Comparison of ENCODE assay signal across 17 mouse cellular contexts in genomic region chr2:10250441-10250840, GRCm38 (mm10).
DNase-seq lines count a peak whose midpoint lies in the region; ATAC-seq and TF ChIP-seq lines count a peak whose summit lies in the region.
"Had no signal": no experiment of that assay in that cellular context is flagged by ENCODE, and none has a peak within 500 bp of the region (broad histone marks: within the 10 kb centered on the region; RNA-seq: fewer than 3 reads in every experiment).

No protein-coding gene starts in this region.

- peak; percentile 31; the same call in 1 of the 2 replicates for ATAC-seq in frontal cortex, adult (ENCODE audit: low TSS enrichment)
- ATAC-seq: forebrain, embryonic 14.5 days had no signal

- DNase-seq in frontal cortex, postnatal 14 days (ENCODE audit: low spot score in 2 of 2): no peak
- peak; percentile 14 for DNase-seq in urinary bladder, postnatal 25 days (ENCODE audit: low spot score)
- DNase-seq in urinary bladder, adult 2 months (ENCODE audit: low spot score): no peak
- peak; percentile 70 for DNase-seq in gastrocnemius, postnatal 14 days
- peak; percentile 81 for DNase-seq in skeletal muscle tissue, adult 2 months (ENCODE audit: low read depth, low spot score)
- no peak for DNase-seq in embryo, embryonic 10 days (ENCODE audit: low spot score)
- no peak for DNase-seq in left cerebral cortex, adult 2 months (ENCODE audit: extremely low spot score in 1 of 2, low spot score in 2 of 2)
- DNase-seq: cerebellum, postnatal 36 days; left cerebral cortex, postnatal 4 days; spleen, adult 18-20 months had no signal

- H3K27ac ChIP-seq in left cerebral cortex, adult 2 months: no peak overlapping the region
- H3K27ac ChIP-seq: embryonic facial prominence, embryonic 13.5 days; heart, embryonic 15.5 days; kidney, embryonic 15.5 days; liver, embryonic 15.5 days had no signal

- TF ChIP-seq CTCF in left cerebral cortex, adult 2 months (IDR thresholded peaks at IDR 0.05): no peak

- intact Hi-C loops in gastrocnemius, postnatal 14 days (cut with DNase I; ENCODE audit: low total_unique reads): no loop called here
- intact Hi-C loops in left cerebral cortex, adult 2 months (cut with DNase I): no loop called here

- H3K4me3 ChIP-seq in left cerebral cortex, adult 2 months: no peak overlapping the region
- H3K4me3 ChIP-seq: embryonic facial prominence, embryonic 13.5 days; heart, embryonic 15.5 days; kidney, embryonic 15.5 days; liver, embryonic 15.5 days; megakaryocyte, embryonic 14.5 days had no signal

Comparison
In these comparisons a context has a peak if more than half of its experiments do, and no peak if none do; other contexts are left out.
1. DNase-seq: peak in urinary bladder, postnatal 25 days (single experiment), gastrocnemius, postnatal 14 days (single experiment) and skeletal muscle tissue, adult 2 months (single experiment); none in frontal cortex, postnatal 14 days (0 of 2), urinary bladder, adult 2 months (single experiment), embryo, embryonic 10 days (single experiment) and left cerebral cortex, adult 2 months (0 of 2).